Comparison of ENCODE assay signal across 9 mouse cellular contexts in the genomic region with DNA sequence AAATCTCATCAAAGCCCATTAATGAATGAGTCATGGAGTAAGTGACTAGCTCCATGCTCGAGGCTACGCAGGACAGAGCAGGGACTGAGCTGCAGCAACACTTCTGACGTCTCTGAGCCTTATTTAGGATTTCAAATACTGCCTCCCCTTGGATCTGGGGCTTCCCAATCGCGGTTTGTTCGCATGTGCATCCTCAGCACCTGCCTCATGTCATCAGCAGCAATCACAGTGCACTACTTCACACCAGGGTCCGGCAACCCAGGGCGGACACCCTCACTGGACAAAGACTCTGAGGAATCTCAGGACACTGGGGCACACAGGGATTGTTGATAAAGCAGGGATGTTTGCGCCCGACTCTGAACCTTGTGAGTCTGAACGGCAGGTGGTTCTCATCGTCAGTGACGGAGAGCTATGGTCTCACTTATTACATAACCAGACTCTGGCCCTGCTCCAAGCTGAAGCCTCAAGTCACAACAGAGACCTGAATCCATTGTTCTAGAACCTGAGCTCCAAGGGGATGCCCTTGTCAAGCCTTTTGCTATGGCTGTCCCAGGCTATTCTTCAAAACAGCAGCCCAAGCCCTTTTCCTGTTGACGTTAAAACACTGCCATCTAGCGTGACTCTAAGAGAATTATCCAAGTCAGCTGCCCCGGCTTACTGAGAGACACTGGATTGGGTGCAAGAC.
DNase-seq lines count a peak whose midpoint lies in the region; ATAC-seq and TF ChIP-seq lines count a peak whose summit lies in the region.
"Had no signal": no experiment of that assay in that cellular context is flagged by ENCODE, and none has a peak within 500 bp of the region (broad histone marks: within the 10 kb centered on the region; RNA-seq: fewer than 3 reads in every experiment).

No protein-coding gene starts in this region.

- no peaks in the 10 kb centered on the region for H3K27me3 ChIP-seq in E14TG2a.4 (ENCODE audit: insufficient read depth, low read length)
- no peaks in the 10 kb centered on the region for H3K27me3 ChIP-seq in forebrain, embryonic 12.5 days
- no peaks in the 10 kb centered on the region for H3K27me3 ChIP-seq in liver, postnatal 0 days (ENCODE audit: insufficient read depth, low read length)

- 0 out of 2 replicates have a peak overlapping the region, but pooled peaks have one; percentile 0 for H3K4me2 ChIP-seq in forebrain, embryonic 12.5 days
- H3K4me2 ChIP-seq in liver, postnatal 0 days (ENCODE audit: low read depth, low read length): no peak overlapping the region
- H3K4me2 ChIP-seq: embryonic facial prominence, embryonic 13.5 days had no signal

- peak; percentile 56 for TF ChIP-seq CTCF in E14TG2a.4 (conservative IDR thresholded peaks at IDR 0.05; ENCODE audit: low read length)
- TF ChIP-seq CTCF in liver, postnatal 0 days (IDR thresholded peaks at IDR 0.05; ENCODE audit: low read depth): peak; percentile 65

- TF ChIP-seq EP300 in liver, postnatal 0 days (IDR thresholded peaks at IDR 0.05; ENCODE audit: low read depth): no peak

- no peak overlapping the region for H3K9ac ChIP-seq in forebrain, embryonic 12.5 days
- H3K9ac ChIP-seq in liver, postnatal 0 days (replicated peaks): no peak overlapping the region
- H3K9ac ChIP-seq: embryonic facial prominence, embryonic 13.5 days had no signal

- no peak overlapping the region; the same call in 1 of the 2 replicates for H3K4me3 ChIP-seq in E14TG2a.4 (replicated peaks; ENCODE audit: low read length)
- H3K4me3 ChIP-seq in forebrain, embryonic 12.5 days (replicated peaks): no peak overlapping the region
- no peak overlapping the region for H3K4me3 ChIP-seq in liver, postnatal 0 days (ENCODE audit: low read depth, low read length)
- H3K4me3 ChIP-seq: embryonic facial prominence, embryonic 13.5 days had no signal

- peak; percentile 83 for ATAC-seq in forebrain, embryonic 12.5 days (ENCODE audit: low FRiP score)
- ATAC-seq in liver, postnatal 0 days: no peak

- 47% methylated on average over 16 of the region's 16 CpGs for WGBS in forebrain, embryonic 12.5 days
- 54% methylated on average over 16 of the region's 16 CpGs for WGBS in liver, postnatal 0 days (ENCODE audit: insufficient replicate concordance)

- no peaks in the 10 kb centered on the region for H3K36me3 ChIP-seq in E14TG2a.4 (ENCODE audit: insufficient read depth, low read length)
- no peaks in the 10 kb centered on the region for H3K36me3 ChIP-seq in forebrain, embryonic 12.5 days (replicated peaks)
- H3K36me3 ChIP-seq in liver, postnatal 0 days (replicated peaks; ENCODE audit: insufficient read depth, low read length): no peaks in the 10 kb centered on the region
- H3K36me3 ChIP-seq: embryonic facial prominence, embryonic 13.5 days had no signal

- no peak overlapping the region for H3K27ac ChIP-seq in forebrain, embryonic 12.5 days
- H3K27ac ChIP-seq in liver, postnatal 0 days (ENCODE audit: low read depth): no peak overlapping the region
- H3K27ac ChIP-seq: embryonic facial prominence, embryonic 13.5 days had no signal

- no peaks in the 10 kb centered on the region for H3K9me3 ChIP-seq in E14TG2a.4 (ENCODE audit: low read length)
- H3K9me3 ChIP-seq in forebrain, embryonic 12.5 days: no peaks in the 10 kb centered on the region
- H3K9me3 ChIP-seq in liver, postnatal 0 days (ENCODE audit: low read length): no peaks in the 10 kb centered on the region
- H3K9me3 ChIP-seq: embryonic facial prominence, embryonic 13.5 days had no signal

- intact Hi-C loops in heart, postnatal 10 days (cut with DNase I): loop anchor here (1.0 to 10.0 kb wide), 5 partner anchors 130 to 978 kb away; no protein-coding TSS in a partner anchor

- peaks cover 6% of the 10 kb centered on the region; the same call in 1 of the 2 replicates for H3K4me1 ChIP-seq in E14TG2a.4 (replicated peaks; ENCODE audit: low read depth, low read length)
- H3K4me1 ChIP-seq in forebrain, embryonic 12.5 days: 0 out of 2 replicates have a peak, but pooled peaks cover 4% of the 10 kb centered on the region
- H3K4me1 ChIP-seq in liver, postnatal 0 days (ENCODE audit: insufficient read depth): no peaks in the 10 kb centered on the region

- DNase-seq in brain, embryonic 18.5 days (ENCODE audit: low read depth, low spot score): peak; percentile 58
- peak; percentile 74 to 81 for DNase-seq in heart, postnatal 10 days
- peak; percentile 71 for DNase-seq in kidney, postnatal 14 days
- DNase-seq in liver, postnatal 0 days: no peak
- peak; percentile 7 for DNase-seq in ovary, postnatal 10 days (ENCODE audit: low spot score)
- peak; percentile 41 to 52 for DNase-seq in urinary bladder, postnatal 36 days (ENCODE audit: low spot score in 2 of 2)
